Mouse (Mus musculus) liver, embryonic 16.5 days (tissue): ENCODE measurements around the gene Ppef2. TPM values are rescaled to one million over a fixed set of nuclear protein-coding genes. Genes with fewer than 3 reads are reported as not detected.

Experiments used
- ATAC-seq: fragments of 200-750 bp; cut with Nextera tagmentation; 2 replicates; pipeline ENCODE4 v1.8.0; 2017; ENCODE audit warnings: low read depth, mild to moderate bottlenecking, moderate number of reproducible peaks, moderate library complexity
- H3K27ac ChIP-seq: fragments of 300-500 bp; sonication (generic); 2 replicates; pipeline ENCODE4 v1.5.1; 2014; ENCODE audit warnings: mild to moderate bottlenecking, low read length
- H3K27me3 ChIP-seq: fragments of 300-500 bp; sonication (generic); 2 replicates; pipeline ENCODE4 v1.6.1; 2014; ENCODE audit warnings: low read depth, low read length, mixed read lengths; ENCODE audit not compliant: control insufficient read depth, insufficient read depth
- H3K36me3 ChIP-seq: fragments of 300-500 bp; sonication (generic); 2 replicates; pipeline ENCODE4 v1.6.1; 2014; ENCODE audit warnings: mild to moderate bottlenecking; ENCODE audit not compliant: control insufficient read depth, insufficient read depth
- H3K4me1 ChIP-seq: fragments of 300-500 bp; sonication (generic); 2 replicates; pipeline ENCODE4 v1.6.1; 2014; ENCODE audit warnings: low read depth, low read length, mixed read lengths; ENCODE audit not compliant: control insufficient read depth
- H3K4me2 ChIP-seq: fragments of 300-500 bp; sonication (generic); 2 replicates; pipeline ENCODE4 v1.6.1; 2014; ENCODE audit warnings: low read depth, low read length, mixed read lengths
- H3K4me3 ChIP-seq: fragments of 300-500 bp; sonication (generic); 2 replicates; pipeline ENCODE4 v1.5.1; 2014; ENCODE audit warnings: low read depth, mild to moderate bottlenecking, low read length
- H3K9ac ChIP-seq: fragments of 300-500 bp; sonication (generic); 2 replicates; pipeline ENCODE4 v1.6.1; 2014; ENCODE audit warnings: low read depth, low read length
- H3K9me3 ChIP-seq: fragments of 300-500 bp; sonication (generic); replicated peaks from 2 replicates; pipeline ENCODE4 v1.6.1; 2016; ENCODE audit warnings: low read length; ENCODE audit not compliant: control insufficient read depth
- WGBS: fragments of 180-500 bp; shearing (Covaris S2); extraction: QIAGEN DNeasy Blood & Tissue Kit; methylation state at CpG from one replicate; pipeline ENCODE4 v1.1.7; 2014; ENCODE audit not compliant: insufficient replicate concordance; 5-methylcytosine and 5-hydroxymethylcytosine counted together
- polyA plus RNA-seq: library from polyadenylated mRNA; unstranded; fragments of >200 nt; fragmentation: Nextera tagmentation; extraction: Ambion mirVana; gene quantifications from 2 replicates; pipeline ENCODE4 v1.2.1, GENCODE M21; 2015

The Ppef2 gene
- polyA plus RNA-seq, 1 experiment from 2014 or later = not detected

DNA sequence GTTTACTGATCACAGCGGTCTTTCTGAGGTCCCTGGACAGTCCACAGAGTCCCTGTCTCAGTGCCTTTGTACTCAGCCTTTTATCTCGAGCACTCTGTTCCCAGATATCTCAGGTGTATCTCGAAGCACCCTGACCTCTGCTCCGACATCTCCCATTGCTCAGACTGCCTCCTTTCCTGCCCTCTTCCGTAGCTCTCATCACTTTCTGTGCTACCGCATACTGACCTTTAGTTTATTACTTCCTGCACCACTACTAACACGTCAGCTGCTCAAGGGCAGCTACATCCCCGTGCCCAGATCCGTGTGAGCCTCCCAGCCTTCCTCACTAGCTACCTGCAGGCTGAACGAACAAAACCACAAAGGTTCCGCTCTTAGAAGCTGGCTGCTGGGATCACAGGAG lies 7.5 kb downstream of the Ppef2 start:
- no peaks in the 10 kb centered on the region for H3K36me3 ChIP-seq
- H3K4me1 ChIP-seq = no peaks in the 10 kb centered on the region
- H3K27ac ChIP-seq = no peak overlapping the region
- no peak overlapping the region for H3K9ac ChIP-seq
- H3K27me3 ChIP-seq = peaks cover 9% of the 10 kb centered on the region; the same call in 1 of the 2 replicates
- no peaks in the 10 kb centered on the region for H3K9me3 ChIP-seq
- WGBS = 53% methylated on average over 11 of the region's 11 CpGs
- no peak for ATAC-seq
- H3K4me3 ChIP-seq = no peak overlapping the region
- no peak overlapping the region for H3K4me2 ChIP-seq

DNA sequence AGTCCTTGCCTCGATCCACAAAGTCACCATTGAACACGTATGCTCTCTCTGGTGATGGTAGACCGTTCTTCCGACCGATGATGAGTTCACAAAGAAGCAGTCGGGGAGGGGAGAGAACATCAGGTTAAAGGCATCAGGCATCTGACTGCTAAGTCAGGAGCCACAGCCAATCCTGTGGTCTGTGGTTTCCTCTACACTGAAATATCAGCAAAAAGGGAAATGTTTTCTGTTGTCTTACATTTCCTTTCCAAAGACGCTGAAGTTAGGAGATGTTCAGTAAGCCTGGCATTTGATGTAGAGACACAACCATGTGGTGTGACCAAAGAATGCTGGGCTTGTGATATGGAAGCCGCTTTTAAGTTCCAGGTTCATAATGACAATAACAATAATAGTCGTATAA lies 10.6 kb downstream of the Ppef2 start:
- Histone ChIP-seq H3K4me3 (no peak overlapping the region), H3K36me3 (no peaks in the 10 kb centered on the region), H3K27ac (no peak overlapping the region), H3K4me2 (no peak overlapping the region), H3K4me1 (no peaks in the 10 kb centered on the region), H3K9me3 (no peaks in the 10 kb centered on the region), H3K9ac (no peak overlapping the region), H3K27me3 (peaks cover 9% of the 10 kb centered on the region; the same call in 1 of the 2 replicates)
- no peak for ATAC-seq
- 14% methylated on average over 9 of the region's 9 CpGs for WGBS

DNA sequence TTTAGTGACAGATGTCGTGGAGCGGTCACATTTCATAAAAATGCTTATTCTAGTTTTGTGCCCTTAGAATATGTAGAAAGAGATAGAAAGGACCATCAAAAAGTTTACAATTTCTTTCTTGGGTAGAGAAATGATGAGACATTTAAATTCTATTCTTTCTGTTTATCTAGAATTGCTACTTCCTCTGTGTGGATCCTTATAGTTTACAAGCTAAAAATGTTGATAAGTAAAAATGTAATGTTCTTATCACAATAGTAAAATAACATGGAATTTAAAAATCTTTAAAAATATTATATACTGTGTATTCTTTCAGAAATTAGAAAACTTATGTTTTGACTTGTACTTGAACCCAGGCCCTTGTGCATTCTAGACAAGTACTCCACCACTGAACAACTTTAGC lies 11.2 kb downstream of the Ppef2 start:
- Histone ChIP-seq H3K27me3 (peaks cover 9% of the 10 kb centered on the region; the same call in 1 of the 2 replicates), H3K36me3 (no peaks in the 10 kb centered on the region)
- WGBS = 64% methylated on average over 2 of the region's 2 CpGs

DNA sequence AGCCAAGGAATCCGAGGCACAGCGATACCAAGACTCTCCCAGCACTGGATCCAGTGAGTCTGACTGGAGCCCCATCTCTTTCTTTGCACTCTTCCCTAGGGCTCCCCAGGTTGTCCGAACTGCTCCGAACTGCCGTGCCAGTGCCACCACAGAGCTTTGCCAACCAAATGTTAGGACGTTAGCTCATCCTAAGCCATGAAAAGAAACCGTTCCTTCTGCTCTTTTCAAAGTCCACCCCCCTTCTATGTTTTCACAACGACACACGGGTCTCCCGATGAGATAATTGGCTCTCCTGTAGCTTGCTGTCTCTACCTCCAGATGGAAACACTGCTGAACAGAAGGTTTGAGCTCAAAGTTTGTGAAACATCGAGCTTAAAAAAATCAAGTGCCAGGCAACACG lies 15.3 kb downstream of the Ppef2 start:
- Histone ChIP-seq H3K4me1 (no peaks in the 10 kb centered on the region), H3K27ac (no peak overlapping the region), H3K27me3 (no peaks in the 10 kb centered on the region), H3K4me2 (no peak overlapping the region), H3K9me3 (no peaks in the 10 kb centered on the region), H3K9ac (no peak overlapping the region), H3K36me3 (no peaks in the 10 kb centered on the region), H3K4me3 (no peak overlapping the region)
- 75% methylated on average over 12 of the region's 12 CpGs for WGBS
- ATAC-seq = no peak

More for the DNA sequence above, 11.2 kb downstream of the Ppef2 start:
- ATAC-seq = no peak
- Histone ChIP-seq H3K4me3 (no peak overlapping the region), H3K9ac (no peak overlapping the region), H3K4me1 (no peaks in the 10 kb centered on the region), H3K27ac (no peak overlapping the region), H3K4me2 (no peak overlapping the region), H3K9me3 (no peaks in the 10 kb centered on the region)

DNA sequence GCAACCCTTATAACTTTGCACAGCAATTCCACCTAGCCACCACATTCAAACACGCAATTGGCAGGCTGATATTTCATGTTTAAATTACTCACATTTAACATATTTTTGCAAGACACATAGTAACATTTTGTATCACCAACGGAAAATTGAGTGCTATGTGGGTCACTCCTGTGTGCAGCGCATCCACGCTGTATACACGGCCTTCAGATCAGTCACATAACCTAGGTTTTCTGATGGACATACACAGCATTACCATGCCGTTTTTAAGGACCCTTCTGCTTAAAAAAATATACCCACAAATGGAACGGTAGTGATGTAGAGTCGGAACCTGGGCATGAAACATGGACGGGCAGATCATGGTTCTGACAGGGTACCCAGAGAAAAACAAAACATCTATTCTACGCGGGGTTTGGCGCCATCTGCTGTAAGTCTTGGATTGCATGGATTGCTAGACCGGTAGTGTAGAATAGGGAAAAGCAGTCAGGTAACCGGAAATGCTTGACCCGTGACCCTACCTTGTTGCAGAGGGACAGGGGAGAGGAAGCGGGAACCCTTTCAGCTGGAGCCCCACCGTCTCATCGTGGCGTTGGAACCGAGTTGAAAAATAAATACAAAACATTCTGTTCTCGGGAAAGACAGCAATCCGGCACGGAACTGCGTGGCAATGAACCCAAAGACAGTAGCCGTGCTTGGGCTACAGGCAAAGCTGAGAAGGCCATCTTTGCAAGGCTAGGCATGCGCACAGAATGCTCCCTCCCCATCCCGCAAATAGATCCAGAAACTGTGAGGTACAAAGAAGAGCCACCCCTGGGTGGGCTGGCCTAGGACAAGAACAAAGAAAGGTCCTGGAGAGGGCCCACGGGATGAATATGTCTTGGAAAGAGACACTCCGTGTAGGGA lies 16.5 kb downstream of the Ppef2 start:
- H3K27ac ChIP-seq = no peak overlapping the region
- no peak for ATAC-seq
- 36% methylated on average over 29 of the region's 29 CpGs for WGBS
- H3K4me3 ChIP-seq = no peak overlapping the region
- no peaks in the 10 kb centered on the region for H3K9me3 ChIP-seq
- H3K9ac ChIP-seq = no peak overlapping the region
- no peaks in the 10 kb centered on the region for H3K27me3 ChIP-seq
- H3K4me1 ChIP-seq = no peaks in the 10 kb centered on the region
- H3K36me3 ChIP-seq = no peaks in the 10 kb centered on the region
- H3K4me2 ChIP-seq = no peak overlapping the region

DNA sequence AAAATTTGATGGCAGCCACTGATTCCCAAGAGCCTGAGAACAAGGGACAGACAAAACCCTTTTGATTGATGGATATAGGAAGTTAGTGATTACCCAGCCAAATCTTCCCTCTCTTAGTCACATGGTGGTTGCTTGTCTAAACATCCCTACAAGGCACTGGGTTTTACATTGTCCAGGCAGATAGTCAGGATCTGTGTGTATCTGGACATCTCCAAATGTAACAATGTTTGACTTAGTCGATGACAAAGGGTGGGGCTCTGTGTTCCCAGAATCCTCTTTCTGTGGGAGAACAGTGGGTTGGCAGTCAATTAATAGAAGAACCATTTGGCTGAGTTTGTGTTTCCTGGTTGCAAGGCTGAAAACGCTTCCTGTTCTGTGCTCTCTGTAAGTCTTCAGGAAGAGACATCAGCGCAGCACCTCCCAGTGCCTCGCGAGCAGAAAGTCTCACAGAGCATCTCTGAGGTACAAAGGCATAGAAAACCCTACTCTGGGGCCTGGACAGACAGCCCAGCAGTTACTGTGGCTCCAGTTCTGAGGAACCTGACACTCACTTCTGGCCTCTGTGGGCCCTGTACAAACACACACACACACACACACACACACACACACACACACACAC lies 21.0 kb downstream of the Ppef2 start:
- H3K27ac ChIP-seq = no peak overlapping the region
- H3K4me1 ChIP-seq = no peaks in the 10 kb centered on the region
- ATAC-seq = no peak
- peaks cover 4% of the 10 kb centered on the region; the same call in 1 of the 2 replicates for H3K27me3 ChIP-seq
- WGBS = 8% methylated on average over 5 of the region's 5 CpGs
- no peaks in the 10 kb centered on the region for H3K36me3 ChIP-seq
- no peak overlapping the region for H3K9ac ChIP-seq
- no peak overlapping the region for H3K4me3 ChIP-seq
- H3K4me2 ChIP-seq = no peak overlapping the region
- H3K9me3 ChIP-seq = no peaks in the 10 kb centered on the region

DNA sequence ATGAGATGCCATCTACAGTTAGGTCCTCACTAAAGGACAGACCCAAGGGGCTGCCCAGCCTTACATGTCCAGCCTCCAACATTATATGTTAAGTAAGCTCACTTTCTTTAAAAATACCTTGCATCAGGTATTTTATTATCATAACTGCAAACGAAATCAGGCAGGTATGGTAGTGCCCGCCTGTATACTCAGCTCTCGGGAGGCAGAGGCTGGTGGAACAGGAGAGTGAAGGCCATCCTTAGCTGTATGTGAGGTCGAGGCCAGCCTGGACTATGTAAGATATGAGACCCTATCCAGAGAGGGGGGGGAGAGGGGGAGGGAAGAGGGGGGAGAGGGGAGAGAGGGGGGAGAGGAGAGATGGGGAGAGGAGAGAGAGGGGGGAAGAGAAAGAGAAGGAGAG lies 22.7 kb downstream of the Ppef2 start:
- no peak overlapping the region for H3K27ac ChIP-seq
- H3K4me3 ChIP-seq = no peak overlapping the region
- no peaks in the 10 kb centered on the region for H3K4me1 ChIP-seq
- H3K27me3 ChIP-seq = peaks cover 6% of the 10 kb centered on the region; the same call in 1 of the 2 replicates
- no peaks in the 10 kb centered on the region for H3K9me3 ChIP-seq
- no peak overlapping the region for H3K4me2 ChIP-seq
- no peaks in the 10 kb centered on the region for H3K36me3 ChIP-seq
- ATAC-seq = no peak
- WGBS = 55% methylated on average over 4 of the region's 4 CpGs
- H3K9ac ChIP-seq = no peak overlapping the region

DNA sequence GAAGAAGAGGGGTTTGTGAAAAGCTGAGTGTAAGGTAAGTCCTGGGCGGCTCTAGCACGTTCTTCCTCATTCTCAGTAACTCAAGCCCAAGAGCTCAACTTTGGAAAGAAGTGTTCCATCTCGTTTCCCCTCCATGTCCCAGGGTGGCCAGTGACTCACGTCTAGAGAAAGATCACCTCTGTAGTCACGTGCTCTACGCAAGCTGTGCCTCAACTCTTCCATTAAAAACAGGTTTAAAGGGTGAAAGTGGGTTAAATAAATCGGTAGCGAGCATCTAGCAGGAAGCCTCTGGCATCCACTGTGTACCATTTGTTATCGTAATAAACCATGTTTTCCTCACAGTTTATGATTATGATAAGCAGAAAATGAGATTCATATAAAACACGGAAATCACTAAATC lies 24.2 kb downstream of the Ppef2 start:
- 56% methylated on average over 10 of the region's 10 CpGs for WGBS
- no peak for ATAC-seq
- Histone ChIP-seq H3K9me3 (no peaks in the 10 kb centered on the region), H3K36me3 (no peaks in the 10 kb centered on the region), H3K27ac (no peak overlapping the region), H3K4me1 (no peaks in the 10 kb centered on the region), H3K4me3 (no peak overlapping the region), H3K9ac (no peak overlapping the region), H3K27me3 (peaks cover 6% of the 10 kb centered on the region; the same call in 1 of the 2 replicates), H3K4me2 (no peak overlapping the region)

DNA sequence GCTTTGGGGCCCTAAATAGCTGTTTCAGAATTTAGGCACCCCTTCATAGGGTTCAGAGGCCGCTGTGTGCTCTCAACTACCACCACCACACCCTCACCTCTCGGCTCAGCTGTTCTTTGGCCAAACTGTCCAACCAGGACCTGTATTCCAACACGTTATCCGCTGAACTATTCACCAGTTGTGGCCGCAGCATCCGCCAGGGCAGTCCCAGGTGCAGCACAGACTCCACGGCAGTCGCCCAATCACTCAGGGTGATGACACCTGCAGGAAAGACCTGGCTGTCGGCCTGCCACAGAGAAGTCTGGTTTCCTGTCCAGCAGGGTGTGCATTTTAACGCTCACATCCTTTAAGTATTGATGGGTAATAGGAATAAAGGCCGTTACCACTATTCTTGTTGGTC lies 25.8 kb downstream of the Ppef2 start:
- H3K9me3 ChIP-seq = no peaks in the 10 kb centered on the region
- 66% methylated on average over 11 of the region's 11 CpGs for WGBS
- H3K4me3 ChIP-seq = no peak overlapping the region
- H3K27me3 ChIP-seq = peaks cover 6% of the 10 kb centered on the region; the same call in 1 of the 2 replicates
- no peak for ATAC-seq
- no peak overlapping the region for H3K9ac ChIP-seq
- no peaks in the 10 kb centered on the region for H3K4me1 ChIP-seq
- H3K4me2 ChIP-seq = no peak overlapping the region
- H3K27ac ChIP-seq = no peak overlapping the region
- no peaks in the 10 kb centered on the region for H3K36me3 ChIP-seq
